Mouse (Mus musculus): ENCODE results near the gene Yeats4. TPM values are rescaled to one million over a fixed set of nuclear protein-coding genes. Genes with fewer than 3 reads are reported as not detected.

The Yeats4 gene
- 100 to 1,000 TPM; 106 to 115 TPM for total RNA-seq (2023)

DNA sequence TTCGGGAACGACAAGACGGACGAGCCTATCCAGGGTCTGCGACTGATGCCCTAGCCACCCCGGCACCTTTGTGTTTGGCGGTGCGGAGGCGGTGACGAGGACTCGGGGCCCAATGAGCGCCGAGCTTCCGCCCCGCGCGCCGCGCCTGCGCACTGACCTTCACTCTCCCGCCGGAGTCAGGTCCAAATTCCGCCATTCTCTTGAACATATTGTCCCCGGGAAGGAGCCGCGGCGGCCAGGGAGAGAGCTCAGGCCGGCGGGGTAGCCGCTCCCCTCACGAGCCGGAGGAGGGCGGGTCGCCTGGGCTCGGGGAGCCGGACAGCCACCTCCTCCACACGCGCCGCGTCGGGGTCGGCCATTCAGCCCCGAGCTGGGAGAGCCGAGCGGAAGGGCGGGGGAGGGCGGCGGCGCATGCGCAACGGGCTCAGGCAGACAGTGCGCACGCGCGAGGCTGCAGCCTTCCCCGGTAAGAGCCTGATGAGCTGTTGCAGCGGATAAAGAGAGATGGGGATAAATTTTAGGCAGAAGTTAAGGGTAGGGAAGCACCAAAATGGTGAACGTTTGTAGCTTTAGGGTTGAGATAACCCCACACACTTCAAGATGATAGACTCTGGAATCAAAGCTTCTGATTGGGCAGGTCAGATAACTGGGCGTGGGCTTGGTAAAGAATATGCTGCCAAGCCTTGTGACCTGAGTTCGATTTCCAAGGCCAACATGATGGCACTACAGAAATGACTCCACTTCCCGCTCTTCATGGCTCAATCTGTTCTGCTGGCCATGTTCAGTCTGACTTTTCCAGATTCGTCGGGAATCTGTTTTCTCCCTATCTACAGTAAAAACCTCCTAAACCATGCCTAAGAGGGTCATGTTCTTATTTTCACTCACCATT is at the start of gene Yeats4:
TSS of gene Yeats4 (minus strand) at position 406 of the 889 bp plus-strand sequence.

DNA sequence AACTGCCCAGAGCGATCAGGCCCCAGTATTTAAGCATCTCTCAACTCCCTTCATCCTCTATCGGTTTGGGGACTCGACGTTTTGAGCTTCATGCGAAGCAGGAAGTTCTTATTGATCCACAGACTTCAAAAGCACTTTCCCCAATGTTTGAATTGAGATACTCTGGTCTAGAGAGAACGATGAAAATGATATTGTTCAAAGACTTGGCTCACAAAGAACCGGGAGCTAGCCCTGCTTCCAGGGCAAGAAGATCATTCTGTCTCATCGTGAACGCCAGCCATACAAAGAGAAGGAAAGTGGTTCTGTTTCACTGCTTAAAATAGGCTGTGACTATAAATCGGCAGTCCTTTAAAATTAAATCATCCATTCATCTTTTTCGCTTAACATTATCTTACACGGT is 14.3 kb upstream of the Yeats4 start, which contains the start of gene 9530003J23Rik:
TSS of gene 9530003J23Rik (minus strand) at position 101 of the 400 bp plus-strand sequence.

Other genes with a start within 250 kb of the Yeats4 start
- gene Best3, start 238.2 kb downstream of the Yeats4 start, total RNA-seq (2023): not detected
- not detected for gene Lrrc10, start 179.2 kb downstream of the Yeats4 start, total RNA-seq (2023)
- 100 to 1,000 TPM; 237 to 257 TPM for gene Cct2, start 160.7 kb downstream of the Yeats4 start, total RNA-seq (2023)
- gene Frs2, start 76.0 kb downstream of the Yeats4 start, total RNA-seq (2023): 10 to 100 TPM; 26.7 to 28.1 TPM
- not detected for gene 9530003J23Rik, start 14.2 kb upstream of the Yeats4 start, total RNA-seq (2023)
- 10 to 100 TPM in 1 of 2 experiments, 1 to 10 TPM in 1; 4.7 to 12.8 TPM for gene Lyz2, start 57.8 kb upstream of the Yeats4 start, total RNA-seq (2023)
- gene Lyz1, start 68.4 kb upstream of the Yeats4 start, total RNA-seq (2023): 1 to 10 TPM in 1 of 2 experiments, under 1 TPM in 1; 0.62 to 1.8 TPM
- gene Cpsf6, start 155.5 kb upstream of the Yeats4 start, total RNA-seq (2023): 100 to 1,000 TPM; 162 to 165 TPM